ENCODE assay signal across 9 mouse cellular contexts in genomic region chr10:96686659-96687440, GRCm38 (mm10).
DNase-seq lines count a peak whose midpoint lies in the region; ATAC-seq lines count a peak whose summit lies in the region.
"Had no signal": no experiment of that assay in that cellular context is flagged by ENCODE, and none has a peak within 500 bp of the region (broad histone marks: within the 10 kb centered on the region; RNA-seq: fewer than 3 reads in every experiment).

No protein-coding gene starts in this region.

- 65% methylated on average over 6 of the region's 6 CpGs for WGBS in heart, embryonic 14.5 days

- peak; percentile 20 for DNase-seq in cerebellum, adult 9-11 months
- no peak for DNase-seq in cerebellum, adult 11-12 months
- peak; percentile 59 for DNase-seq in 3T3-L1 (ENCODE audit: low read depth, low spot score)
- peak; percentile 58 to 73 for DNase-seq in kidney, postnatal 4 days
- peak; percentile 3 for DNase-seq in ovary, postnatal 10 days (ENCODE audit: low spot score)
- no peak for DNase-seq in embryo, embryonic 11 days
- DNase-seq in cerebellum, adult 8-10 months: no peak

- ATAC-seq in heart, embryonic 14.5 days (ENCODE audit: insufficient number of reproducible peaks, insufficient read depth, low FRiP score, low read depth): peak; percentile 80

- peak overlapping the region in 1 of 2 experiments; percentile 29; a peak in 1 of 4 replicates for H3K27ac ChIP-seq in heart, embryonic 14.5 days (replicated peaks in 1 of 2; ENCODE audit: control insufficient read depth in 1 of 2, insufficient read depth in 1 of 2, low read depth in 2 of 2, low read length in 2 of 2)
- H3K27ac ChIP-seq: macrophage had no signal

- no peak overlapping the region for H3K4me3 ChIP-seq in heart, embryonic 14.5 days (ENCODE audit: control insufficient read depth in 1 of 2, insufficient read depth in 1 of 2, low read depth in 1 of 2, low read length in 2 of 2)

- peaks cover 11 to 29% of the 10 kb centered on the region in 2 experiments for H3K4me1 ChIP-seq in heart, embryonic 14.5 days (ENCODE audit: control insufficient read depth in 2 of 2, insufficient read depth in 2 of 2, low read length in 2 of 2)

- no peaks in the 10 kb centered on the region for H3K27me3 ChIP-seq in heart, embryonic 14.5 days (ENCODE audit: control insufficient read depth, insufficient read depth, low read length)

- H3K9me3 ChIP-seq in heart, embryonic 14.5 days (ENCODE audit: control insufficient read depth, low read length): no peaks in the 10 kb centered on the region

- H3K9ac ChIP-seq in heart, embryonic 14.5 days (ENCODE audit: low read length): no peak overlapping the region

- no peaks in the 10 kb centered on the region for H3K36me3 ChIP-seq in heart, embryonic 14.5 days (ENCODE audit: control insufficient read depth, insufficient read depth, low read length)

- H3K4me2 ChIP-seq in heart, embryonic 14.5 days (ENCODE audit: low read length): no peak overlapping the region

Comparison
In these comparisons a context has a peak if more than half of its experiments do, and no peak if none do; other contexts are left out.
1. DNase-seq: peak in cerebellum, adult 9-11 months (single experiment), 3T3-L1 (single experiment), kidney, postnatal 4 days (2 of 2) and ovary, postnatal 10 days (single experiment); none in cerebellum, adult 11-12 months (single experiment), embryo, embryonic 11 days (single experiment) and cerebellum, adult 8-10 months (single experiment).